Mouse (Mus musculus): ENCODE measurements around the gene Ankef1.

The Ankef1 gene

DNA sequence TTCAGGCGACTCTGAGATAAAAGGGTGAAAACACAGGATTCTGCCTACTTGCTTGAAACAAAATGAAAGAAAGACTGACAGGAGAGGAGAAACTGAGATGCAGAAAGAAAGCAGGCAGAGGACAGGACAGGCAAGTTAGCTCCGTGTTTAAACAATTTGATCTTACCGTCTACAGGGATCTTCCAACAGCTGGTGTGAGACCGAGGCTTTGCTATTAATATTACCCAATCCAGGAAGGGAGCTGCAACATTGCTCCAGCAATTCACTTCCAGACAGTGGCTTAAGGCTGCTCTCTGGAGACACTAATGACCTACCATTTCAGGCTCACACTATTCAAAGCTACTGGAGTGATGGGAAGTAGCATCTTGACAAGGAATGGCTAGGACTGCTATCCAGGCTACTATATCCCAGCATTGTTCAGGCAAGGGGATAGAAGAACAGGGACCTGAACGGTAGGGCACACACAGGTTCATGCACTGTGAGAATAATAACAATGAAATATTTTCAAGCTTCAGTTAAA, 99.0 kb downstream of the Ankef1 start:
- no peak for DNase-seq (ENCODE audit: low read depth, low spot score)

DNA sequence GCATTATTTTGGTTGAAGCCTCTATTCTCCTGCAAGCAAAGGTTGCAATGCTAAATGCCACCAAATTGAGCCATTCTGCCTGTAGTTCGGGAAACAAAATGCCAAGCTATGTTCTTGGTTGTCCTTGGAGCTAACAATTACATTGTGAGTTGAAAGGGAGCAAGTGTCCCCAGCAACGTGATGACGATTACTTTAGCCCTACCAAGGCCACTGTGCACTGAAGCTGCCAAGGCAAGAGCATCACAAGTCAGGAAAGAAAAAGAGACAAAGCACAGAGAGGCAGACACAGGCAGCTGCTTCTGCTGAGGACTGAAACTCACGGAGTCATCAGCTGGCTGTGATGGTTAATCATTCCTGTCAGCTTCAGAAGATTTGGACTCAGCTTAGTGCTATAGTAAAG, 99.5 kb downstream of the Ankef1 start:
- no peak for DNase-seq (ENCODE audit: low read depth, low spot score)

All from embryo, embryonic 11.5 days (tissue).